8 mouse cellular contexts compared by ENCODE assay signal in the genomic region with DNA sequence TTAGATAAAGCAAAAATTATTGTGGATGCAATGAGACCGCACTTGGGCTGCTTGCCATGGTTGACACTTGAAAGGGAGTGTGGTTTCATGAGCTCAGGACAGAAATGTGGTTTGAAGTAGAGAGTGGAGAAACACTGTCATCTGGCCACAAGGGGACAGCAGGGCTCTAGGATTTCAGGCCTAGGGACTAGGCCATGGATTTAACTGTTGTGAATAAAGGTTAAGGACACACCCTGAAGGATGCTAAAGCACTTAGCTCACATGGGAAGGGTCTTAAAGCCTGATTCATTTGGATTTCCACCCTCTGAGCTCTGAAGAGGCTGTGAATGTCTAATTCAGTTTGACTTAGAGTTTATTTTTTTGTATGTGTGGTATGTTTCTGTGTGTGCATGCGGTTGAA. TPM values are rescaled to one million over a fixed set of nuclear protein-coding genes. Genes with fewer than 3 reads are reported as not detected.
A peak's percentile ranks its signal among the peaks of the same experiment; 100 is the strongest.
DNase-seq lines count a peak whose midpoint lies in the region; ATAC-seq lines count a peak whose summit lies in the region.

No protein-coding gene starts in this region.

- H3K27me3 ChIP-seq in lung, embryonic 15.5 days: no peaks in the 10 kb centered on the region

- H3K4me3 ChIP-seq in lung, embryonic 15.5 days: no peak overlapping the region

- peak; percentile 61; the same call in 1 of the 2 replicates for ATAC-seq in lung, embryonic 15.5 days (ENCODE audit: borderline replicate concordance, extremely low read depth, low FRiP score, low TSS enrichment)

- no peak overlapping the region for H3K27ac ChIP-seq in lung, embryonic 15.5 days

- WGBS in lung, embryonic 15.5 days: 63% methylated on average over 2 of the region's 2 CpGs

- H3K4me1 ChIP-seq in lung, embryonic 15.5 days: peaks cover 18% of the 10 kb centered on the region

- DNase-seq in thymus, postnatal 4 days: peak; percentile 20
- no peak for DNase-seq in thymus, postnatal 25 days
- peak; percentile 74 for DNase-seq in adrenal gland, postnatal 14 days
- peak; percentile 26 to 29 for DNase-seq in frontal cortex, postnatal 36 days (ENCODE audit: low spot score in 2 of 2)
- DNase-seq in kidney, adult 9 months: peak; percentile 51
- DNase-seq in retina, embryonic 14.5 days (ENCODE audit: low spot score): peak; percentile 72
- DNase-seq in thymus, adult 18-20 months: no peak

- H3K4me2 ChIP-seq in lung, embryonic 15.5 days: no peak overlapping the region

- no peak overlapping the region for H3K9ac ChIP-seq in lung, embryonic 15.5 days

- H3K36me3 ChIP-seq in lung, embryonic 15.5 days: no peaks in the 10 kb centered on the region

- no peaks in the 10 kb centered on the region for H3K9me3 ChIP-seq in lung, embryonic 15.5 days

RNA-seq across cellular contexts. Expression of gene Mtfr2, which starts 57.9 kb away (rescaled TPM):
- 2.0 and 2.7 TPM in 2 replicates for total RNA-seq in adrenal gland, postnatal 14 days (2021)
- 2.2 and 3.1 TPM in 2 replicates for polyA plus RNA-seq in lung, embryonic 15.5 days (2015; fragmentation: Nextera tagmentation; extraction: Ambion mirVana)

Comparison
In these comparisons a context has a peak if more than half of its experiments do, and no peak if none do; other contexts are left out.
1. DNase-seq: peak in thymus, postnatal 4 days (single experiment), adrenal gland, postnatal 14 days (single experiment), frontal cortex, postnatal 36 days (2 of 2), kidney, adult 9 months (single experiment) and retina, embryonic 14.5 days (single experiment); none in thymus, postnatal 25 days (single experiment) and thymus, adult 18-20 months (0 of 2).